Mouse (Mus musculus) olfactory bulb, adult 2 months (tissue): ENCODE data around the gene H2-Eb1. TPM values are rescaled to one million over a fixed set of nuclear protein-coding genes. Genes with fewer than 3 reads are reported as not detected.

ENCODE experiments used
- H3K27ac ChIP-seq: fragments of 200-500 bp; 2 replicates; pipeline ENCODE4 v1.5.1; 2012; ENCODE audit warnings: low read depth, low read length; ENCODE audit not compliant: insufficient read depth
- H3K4me1 ChIP-seq: fragments of 200-500 bp; 2 replicates; pipeline ENCODE4 v1.6.1; 2012; ENCODE audit warnings: low read length; ENCODE audit not compliant: control insufficient read depth, insufficient read depth
- H3K4me3 ChIP-seq: fragments of 200-500 bp; 2 replicates; pipeline ENCODE4 v1.5.1; 2012; ENCODE audit warnings: mild to moderate bottlenecking, low read depth, low read length, moderate library complexity; ENCODE audit not compliant: insufficient read depth
- CTCF ChIP-seq: fragments of 200-500 bp; IDR thresholded peaks from 2 replicates; pipeline ENCODE4 v1.5.1; 2012; ENCODE audit warnings: low read depth, mild to moderate bottlenecking, low read length, moderate library complexity; ENCODE audit not compliant: insufficient read depth
- POLR2A ChIP-seq: fragments of 200-500 bp; IDR thresholded peaks from 2 replicates; pipeline ENCODE4 v1.6.1; 2012; ENCODE audit warnings: mild to moderate bottlenecking, low read depth, low read length, moderate library complexity; ENCODE audit not compliant: insufficient read depth
- WGBS: fragments of 180-500 bp; shearing (Covaris S2); methylation state at CpG from one replicate; pipeline ENCODE4 v1.1.7; 2018; 5-methylcytosine and 5-hydroxymethylcytosine counted together
- polyA plus RNA-seq: library from polyadenylated mRNA; stranded (reverse); fragments of >200 nt; gene quantifications from 2 replicates; pipeline ENCODE4 v1.2.4, GENCODE M21; 2012; ENCODE audit warnings: low replicate concordance; ENCODE audit not compliant: missing spikeins, insufficient read depth, insufficient read length

Gene H2-Eb1
- polyA plus RNA-seq, 1 experiment, result 452 TPM

DNA sequence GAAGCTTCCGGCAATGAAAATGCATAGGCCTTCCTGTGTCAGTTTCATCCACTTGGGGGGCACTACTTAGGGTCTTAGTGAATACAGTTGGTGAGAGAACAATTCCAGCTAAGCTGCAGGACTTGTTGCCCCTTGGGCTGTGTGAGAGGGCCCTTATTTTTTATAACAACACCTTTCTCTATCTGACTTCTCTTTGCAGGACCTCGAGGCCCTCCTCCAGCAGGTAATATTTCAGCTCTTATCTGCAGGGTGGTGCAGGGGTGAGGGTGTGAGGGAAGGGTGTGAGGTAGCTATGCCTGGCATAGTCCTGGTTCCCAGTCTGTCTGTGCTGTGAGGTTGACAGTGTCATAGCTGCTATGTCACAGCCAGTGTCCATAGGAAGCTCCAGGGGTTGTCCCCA, 37.4 kb upstream of the H2-Eb1 start:
- TF ChIP-seq POLR2A (no peak), CTCF (no peak)
- WGBS, result 81% methylated on average over 2 of the region's 2 CpGs
- no peak overlapping the region for H3K27ac ChIP-seq
- H3K4me3 ChIP-seq, result no peak overlapping the region
- peaks cover 17% of the 10 kb centered on the region for H3K4me1 ChIP-seq

DNA sequence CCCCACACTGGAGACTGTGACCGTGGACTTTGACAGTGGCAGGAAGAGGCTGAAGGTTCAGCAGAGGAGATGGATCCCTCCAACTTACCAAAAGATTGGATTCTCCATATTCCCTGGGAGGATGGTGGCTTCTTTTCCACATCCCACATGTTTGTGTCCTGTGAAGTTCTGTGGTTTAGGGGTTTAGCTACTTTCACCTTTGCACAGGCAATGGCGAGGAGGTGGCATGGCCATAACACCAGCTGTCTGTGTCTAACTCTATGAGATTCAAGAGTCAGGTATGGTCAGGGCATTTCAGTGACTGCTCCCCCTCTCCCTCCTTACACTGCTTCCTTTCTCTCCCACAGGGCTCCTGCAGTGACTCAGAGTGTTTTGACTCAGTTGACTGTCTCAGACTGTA, 36.9 kb upstream of the H2-Eb1 start:
- Histone ChIP-seq H3K4me1 (peaks cover 12% of the 10 kb centered on the region), H3K4me3 (no peak overlapping the region), H3K27ac (no peak overlapping the region)
- WGBS, result 94% methylated on average over 2 of the region's 2 CpGs
- TF ChIP-seq POLR2A, result no peak
- TF ChIP-seq CTCF, result no peak

DNA sequence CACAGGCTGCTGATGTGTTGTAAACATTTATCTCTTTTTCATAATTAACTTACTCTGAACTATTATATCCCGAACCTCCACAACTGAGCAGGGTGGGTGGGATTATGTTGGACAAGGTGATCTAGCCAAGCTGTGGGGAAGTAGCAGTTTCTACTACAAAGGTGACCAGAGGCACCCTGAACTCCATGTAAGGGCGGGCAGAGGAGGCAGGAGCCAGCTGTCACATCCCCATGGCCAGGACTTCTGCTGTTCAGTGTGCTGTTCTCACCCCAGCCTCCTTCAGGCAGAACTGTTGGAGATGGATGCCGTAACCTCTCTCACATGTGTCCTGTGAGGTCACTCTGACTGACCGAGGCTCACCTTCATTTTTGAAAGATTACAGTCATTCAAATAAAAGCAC, 35.9 kb upstream of the H2-Eb1 start:
- TF ChIP-seq CTCF (no peak), POLR2A (no peak)
- H3K27ac ChIP-seq, result no peak overlapping the region
- H3K4me1 ChIP-seq, result peaks cover 4% of the 10 kb centered on the region
- H3K4me3 ChIP-seq, result no peak overlapping the region
- WGBS, result 81% methylated on average over 4 of the region's 4 CpGs

DNA sequence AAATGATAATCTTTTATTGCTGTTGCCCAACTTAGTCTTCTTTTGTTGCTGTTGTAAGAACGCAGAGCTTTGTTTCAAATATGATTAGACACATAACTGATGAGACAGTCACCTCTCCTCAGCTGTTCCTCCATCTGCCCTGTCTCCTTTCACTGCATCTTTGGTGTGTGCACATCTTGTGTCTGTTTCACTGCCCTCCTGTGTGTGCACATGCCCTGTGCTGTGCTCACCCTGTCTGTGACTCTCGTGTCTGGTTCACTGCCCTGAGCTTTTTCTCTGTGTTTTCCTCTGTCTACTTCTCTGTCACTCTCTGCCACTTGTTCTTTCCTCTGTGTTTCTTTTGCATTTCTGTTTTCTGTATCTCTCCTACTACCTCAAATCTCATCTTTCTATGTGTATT, 35.4 kb upstream of the H2-Eb1 start:
- TF ChIP-seq CTCF (no peak), POLR2A (no peak)
- Histone ChIP-seq H3K4me1 (peaks cover under 1% of the 10 kb centered on the region; the same call in 1 of the 2 replicates), H3K4me3 (no peak overlapping the region), H3K27ac (no peak overlapping the region)
- WGBS, result 82% methylated on average over 2 of the region's 2 CpGs

DNA sequence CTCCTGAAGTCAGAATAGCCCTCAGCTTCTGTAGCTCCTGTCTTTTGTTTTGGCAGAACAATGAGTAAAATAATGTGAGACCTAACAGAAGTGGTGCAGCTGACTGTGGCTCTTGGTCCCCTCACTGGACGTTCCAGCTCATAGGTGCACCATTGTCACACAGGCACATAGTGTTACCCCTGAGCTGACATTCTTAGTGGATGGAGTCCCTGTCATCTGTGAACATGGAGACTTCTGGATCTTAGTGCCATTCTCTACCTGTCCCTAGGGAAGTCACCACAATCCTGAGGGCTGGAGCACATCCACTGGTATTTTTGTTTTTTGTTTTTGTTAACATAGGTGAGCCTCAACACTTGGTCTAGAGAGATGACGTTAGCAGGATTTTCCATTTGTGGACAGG, 34.7 kb upstream of the H2-Eb1 start:
- TF ChIP-seq CTCF (no peak), POLR2A (no peak)
- no peak overlapping the region for H3K4me3 ChIP-seq
- no peaks in the 10 kb centered on the region for H3K4me1 ChIP-seq
- WGBS, result 74% methylated on average over 2 of the region's 2 CpGs
- H3K27ac ChIP-seq, result no peak overlapping the region

DNA sequence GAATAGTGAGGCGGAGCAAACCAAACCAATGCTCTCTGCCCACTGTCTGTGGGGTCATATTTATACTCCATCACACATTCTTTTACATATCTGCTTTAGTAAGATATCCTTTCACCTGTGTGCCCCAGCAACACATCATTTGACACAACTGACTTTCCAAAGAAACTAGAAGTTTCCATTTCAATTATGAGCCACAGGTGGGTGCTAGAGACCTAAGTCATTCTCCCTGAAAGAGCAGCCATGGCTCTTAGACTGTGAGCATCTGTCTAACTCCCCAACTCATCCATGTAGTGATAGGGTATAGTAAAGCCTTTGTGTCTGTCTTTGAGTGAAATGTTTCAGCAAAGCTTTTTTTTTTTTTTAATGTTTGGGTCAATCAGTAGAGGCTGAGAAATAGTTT, 33.6 kb upstream of the H2-Eb1 start:
- TF ChIP-seq POLR2A (no peak), CTCF (no peak)
- no peak overlapping the region for H3K4me3 ChIP-seq
- no peaks in the 10 kb centered on the region for H3K4me1 ChIP-seq
- no peak overlapping the region for H3K27ac ChIP-seq
- WGBS, result 97% methylated on average over 1 of the region's 1 CpGs

DNA sequence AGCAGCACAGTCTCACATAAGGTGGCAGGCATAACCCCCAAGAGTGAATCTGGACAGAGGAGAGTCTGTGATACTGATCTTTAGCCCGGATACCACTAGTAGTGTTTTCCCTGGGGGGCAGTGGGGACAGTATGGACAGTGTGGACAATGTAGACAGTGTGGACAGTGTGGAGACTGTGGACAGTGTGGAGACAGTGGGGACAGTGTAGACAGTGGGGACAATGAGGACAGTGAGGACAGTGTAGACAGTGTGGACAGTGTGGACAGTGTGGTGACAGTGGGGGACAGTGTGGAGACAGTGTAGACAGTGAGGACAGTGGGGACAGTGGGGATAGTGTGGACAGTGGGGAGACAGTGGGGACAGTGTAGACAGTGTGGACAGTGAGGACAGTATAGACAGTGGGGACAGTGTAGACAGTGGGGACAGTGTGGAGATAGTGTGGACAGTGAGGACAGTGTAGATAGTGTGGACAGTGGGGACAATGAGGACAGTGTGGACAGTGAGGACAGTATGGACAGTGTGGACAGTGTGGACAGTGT, 25.1 kb upstream of the H2-Eb1 start:
- H3K4me1 ChIP-seq, result no peaks in the 10 kb centered on the region
- TF ChIP-seq POLR2A (no peak), CTCF (no peak)
- H3K4me3 ChIP-seq, result no peak overlapping the region
- 78% methylated on average over 1 of the region's 1 CpGs for WGBS
- no peak overlapping the region for H3K27ac ChIP-seq

DNA sequence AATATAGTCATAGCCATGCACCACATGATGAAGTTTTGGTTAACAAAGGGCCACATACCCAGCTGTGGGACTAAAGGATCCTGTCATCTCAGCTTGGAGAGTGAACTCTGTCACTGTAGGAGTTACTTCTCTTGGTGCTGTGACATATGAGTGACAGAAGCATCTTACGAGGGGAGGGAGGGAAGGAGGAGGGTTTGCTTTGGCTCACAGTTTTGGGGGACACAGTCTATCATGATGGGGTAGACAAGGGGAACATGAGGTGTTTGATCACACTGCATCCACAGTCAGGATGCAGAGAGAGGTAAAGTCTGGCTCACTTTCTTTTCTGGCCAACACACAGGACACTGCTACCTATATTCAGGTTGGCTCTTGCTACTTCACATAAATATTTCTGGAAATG, 23.8 kb upstream of the H2-Eb1 start:
- Histone ChIP-seq H3K27ac (no peak overlapping the region), H3K4me3 (no peak overlapping the region), H3K4me1 (no peaks in the 10 kb centered on the region)
- WGBS, result 78% methylated on average over 1 of the region's 1 CpGs
- TF ChIP-seq POLR2A (no peak), CTCF (no peak)

DNA sequence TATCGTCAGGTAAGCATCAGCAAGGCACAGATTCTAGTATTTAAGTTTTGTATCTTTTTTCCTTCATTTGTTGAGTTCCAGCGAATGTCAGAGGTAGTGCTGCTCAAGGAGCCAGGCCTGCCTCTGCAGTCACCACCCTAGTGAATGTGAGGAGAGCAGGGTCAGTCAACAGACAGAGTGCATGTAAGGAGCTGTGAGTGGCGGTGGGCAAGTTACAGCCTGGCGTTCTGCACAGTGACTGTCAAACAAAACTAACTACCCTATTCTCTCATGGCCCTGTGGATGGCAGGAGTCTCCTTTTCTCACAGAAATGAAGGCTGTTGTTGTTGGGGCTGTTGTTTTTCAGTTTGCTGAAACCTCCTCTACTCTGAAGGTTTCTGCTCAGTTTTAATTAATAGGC, 20.3 kb upstream of the H2-Eb1 start:
- no peak for TF ChIP-seq CTCF
- TF ChIP-seq POLR2A, result no peak
- H3K4me1 ChIP-seq, result no peaks in the 10 kb centered on the region
- H3K4me3 ChIP-seq, result no peak overlapping the region
- H3K27ac ChIP-seq, result no peak overlapping the region
- WGBS, result 77% methylated on average over 4 of the region's 4 CpGs

DNA sequence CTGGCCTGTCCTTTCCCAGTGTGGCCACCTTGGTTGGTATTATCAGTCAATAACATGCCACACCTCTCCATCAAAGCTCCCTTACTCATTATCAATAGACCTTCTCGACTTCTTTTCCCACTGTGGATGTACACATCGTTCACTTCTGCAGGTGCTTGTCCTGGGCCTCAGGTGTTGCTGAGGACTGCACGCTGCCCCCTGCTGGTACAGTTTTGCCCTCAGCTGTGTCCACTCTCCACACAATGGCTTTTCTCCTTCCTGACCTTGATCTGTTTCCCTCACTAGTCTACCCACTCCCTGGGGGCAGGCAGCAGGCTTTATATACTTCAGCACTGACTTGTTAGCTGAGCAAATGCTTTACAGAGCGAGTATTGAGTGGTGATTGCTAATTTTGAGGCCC, 19.8 kb upstream of the H2-Eb1 start:
- Histone ChIP-seq H3K27ac (no peak overlapping the region), H3K4me1 (no peaks in the 10 kb centered on the region), H3K4me3 (no peak overlapping the region)
- TF ChIP-seq POLR2A, result no peak
- no peak for TF ChIP-seq CTCF
- 41% methylated on average over 4 of the region's 4 CpGs for WGBS
